Mouse (Mus musculus) bone marrow macrophage, adult 2 months (primary cell): ENCODE measurements around the gene Tgfb2.

Experiments used
- CTCF ChIP-seq: IDR thresholded peaks from 2 replicates; pipeline ENCODE4 v1.5.1; 2012; ENCODE audit warnings: low read depth, mild to moderate bottlenecking, low read length, moderate library complexity
- POLR2A ChIP-seq: IDR thresholded peaks from 2 replicates; pipeline ENCODE4 v1.6.1; 2012; ENCODE audit warnings: mild to moderate bottlenecking, low read depth, low read length, borderline replicate concordance

GRCm38 (mm10) chr1:186587065-186587804 lies 118.6 kb downstream of the Tgfb2 start:
- TF ChIP-seq POLR2A (no peak), CTCF (no peak)
